Mouse (Mus musculus): ENCODE results near the gene Gm20547.
"Not testable (repeated sequence)": the region's sequence is repeated elsewhere in the genome, so short reads cannot be mapped to it uniquely, and the experiment has no call there.

Gene Gm20547

GRCm38 (mm10) chr17:34853511-34853910 lies 28.3 kb downstream of the Gm20547 start:
- DNase-seq (ENCODE audit: low spot score) = no peak

- DNase-seq (ENCODE audit: low spot score) = no peak
These were observed 31.2 kb downstream of the Gm20547 start for GRCm38 (mm10) chr17:34850517-34851125.

GRCm38 (mm10) chr17:34849722-34850516 lies 31.9 kb downstream of the Gm20547 start, which contains the start of the genes Skiv2l and Nelfe:
Skiv2l (minus strand) TSS chr17:34850210.
Nelfe (plus strand) TSS chr17:34850391.
- DNase-seq (ENCODE audit: low spot score) = peak; percentile 97

GRCm38 (mm10) chr17:34847615-34848014 lies 34.2 kb downstream of the Gm20547 start:
- no peak for DNase-seq (ENCODE audit: low spot score)

- no peak for DNase-seq (ENCODE audit: low spot score)
These were observed 34.6 kb downstream of the Gm20547 start for GRCm38 (mm10) chr17:34847192-34847591.

GRCm38 (mm10) chr17:34844884-34845283 lies 37.0 kb downstream of the Gm20547 start:
- no peak for DNase-seq (ENCODE audit: low spot score)

- DNase-seq (ENCODE audit: low spot score) = no peak
These were observed 41.0 kb downstream of the Gm20547 start for GRCm38 (mm10) chr17:34840736-34841307.

GRCm38 (mm10) chr17:34838785-34839184 lies 43.1 kb downstream of the Gm20547 start:
- DNase-seq (ENCODE audit: low spot score) = no peak

GRCm38 (mm10) chr17:34837464-34838324 lies 44.1 kb downstream of the Gm20547 start:
- no peak for DNase-seq (ENCODE audit: low spot score)

- DNase-seq (ENCODE audit: low spot score) = peak; percentile 93
These were observed 45.0 kb downstream of the Gm20547 start, which contains the start of the genes Stk19 and Dxo for GRCm38 (mm10) chr17:34836856-34837221. Stk19 (minus strand) TSS chr17:34836945. Dxo (plus strand) TSS chr17:34837019.

GRCm38 (mm10) chr17:34836155-34836855 lies 45.5 kb downstream of the Gm20547 start:
- no peak for DNase-seq (ENCODE audit: low spot score)

GRCm38 (mm10) chr17:34830776-34831175 lies 51.1 kb downstream of the Gm20547 start:
- not testable (repeated sequence) for DNase-seq (ENCODE audit: low spot score)

- DNase-seq (ENCODE audit: low spot score) = no peak
These were observed 66.9 kb downstream of the Gm20547 start for GRCm38 (mm10) chr17:34814818-34815370.

GRCm38 (mm10) chr17:34813747-34814146 lies 68.1 kb downstream of the Gm20547 start:
- DNase-seq (ENCODE audit: low spot score) = peak; percentile 32

- DNase-seq (ENCODE audit: low spot score) = no peak
These were observed 70.6 kb downstream of the Gm20547 start for GRCm38 (mm10) chr17:34811275-34811674.

GRCm38 (mm10) chr17:34810811-34811210 lies 71.0 kb downstream of the Gm20547 start:
- DNase-seq (ENCODE audit: low spot score) = not testable (repeated sequence)

GRCm38 (mm10) chr17:34810411-34810810 lies 71.4 kb downstream of the Gm20547 start:
- DNase-seq (ENCODE audit: low spot score) = not testable (repeated sequence)

- DNase-seq (ENCODE audit: low spot score) = no peak
These were observed 73.1 kb downstream of the Gm20547 start for GRCm38 (mm10) chr17:34808599-34809205.

- DNase-seq (ENCODE audit: low spot score) = no peak
These were observed 74.7 kb downstream of the Gm20547 start for GRCm38 (mm10) chr17:34807176-34807575.
